Mouse (Mus musculus): ENCODE data around the gene Hoxb8.

DNA sequence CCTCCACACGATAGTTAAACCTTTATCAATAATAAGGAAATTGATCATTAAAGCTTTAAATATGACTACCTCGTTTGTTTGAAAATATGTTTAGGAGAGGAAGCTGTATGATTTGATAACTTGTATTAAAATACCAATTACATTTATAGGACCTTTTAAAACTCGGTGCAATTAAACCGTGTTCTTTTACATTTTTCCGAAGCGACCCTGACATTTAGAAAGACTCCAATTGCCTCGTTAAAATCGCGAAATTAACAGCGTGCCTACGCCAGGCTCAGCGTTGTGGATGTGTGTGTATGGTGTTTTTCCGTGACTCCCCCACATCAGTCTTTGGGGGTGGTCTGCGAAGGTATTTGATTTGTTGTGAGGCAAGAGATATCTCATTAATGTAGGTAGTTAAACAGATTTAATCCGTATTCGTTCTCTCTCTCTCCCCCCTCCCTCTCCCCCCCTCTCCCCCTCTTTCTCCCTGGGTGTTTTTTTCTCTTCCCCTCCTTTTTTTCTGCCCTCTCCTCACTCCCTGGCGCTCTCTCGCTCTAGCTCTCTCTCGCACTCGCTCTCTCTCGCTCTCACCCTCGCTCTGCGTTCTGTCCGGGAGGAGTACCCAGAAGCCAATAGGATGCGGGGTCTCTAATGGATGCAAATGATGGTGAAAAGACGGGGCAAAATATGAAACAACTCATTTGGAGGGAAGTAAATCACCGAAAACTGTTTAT is at the start of gene Hoxb8:
- TF ChIP-seq MYOG (IDR thresholded peaks at IDR 0.05; ENCODE audit: control insufficient read depth in 1 of 3, insufficient read depth in 1 of 3, insufficient read length in 2 of 3, low read depth in 2 of 3) (no peak), POLR2A (IDR thresholded peaks at IDR 0.05; ENCODE audit: insufficient read length, low read depth) (no peak), TCF12 (IDR thresholded peaks at IDR 0.05; ENCODE audit: insufficient read depth, poor library complexity, severe bottlenecking) (no peak), MAX (IDR thresholded peaks at IDR 0.05; ENCODE audit: low read depth) (no peak), USF1 (IDR thresholded peaks at IDR 0.05; ENCODE audit: low read depth) (no peak), SRF (IDR thresholded peaks at IDR 0.05; ENCODE audit: control insufficient read depth, insufficient read length, low read depth) (no peak), E2F4 (IDR thresholded peaks at IDR 0.05; ENCODE audit: insufficient read depth) (no peak), REST (IDR thresholded peaks at IDR 0.05; ENCODE audit: insufficient read depth, insufficient read length) (no peak), MYOD1 (IDR thresholded peaks at IDR 0.05; ENCODE audit: control insufficient read depth in 1 of 3, insufficient read length in 2 of 3, low read depth in 2 of 3) (no peak)
